Mouse (Mus musculus) hindbrain, embryonic 14.5 days (tissue): ENCODE measurements around the gene Rcl1. TPM values are rescaled to one million over a fixed set of nuclear protein-coding genes. Genes with fewer than 3 reads are reported as not detected.

Source experiments
- ATAC-seq: fragments of 200-750 bp; cut with Nextera tagmentation; 2 replicates; pipeline ENCODE4 v1.8.0; 2017; ENCODE audit warnings: moderate number of reproducible peaks, mild to moderate bottlenecking, moderate TSS enrichment, moderate library complexity; ENCODE audit not compliant: low FRiP score
- DNase-seq: peaks from one replicate; pipeline ENCODE4 v3.0.0-alpha.2; 2015; ENCODE audit warnings: low spot score
- H3K27ac ChIP-seq: fragments of 300-500 bp; sonication (generic); 2 replicates; pipeline ENCODE4 v1.5.1; 2014; ENCODE audit warnings: mild to moderate bottlenecking, moderate library complexity
- H3K27me3 ChIP-seq: fragments of 300-500 bp; sonication (generic); 2 replicates; pipeline ENCODE4 v1.6.1; 2014; ENCODE audit warnings: mild to moderate bottlenecking, low read length, mixed read lengths; ENCODE audit not compliant: control insufficient read depth, insufficient read depth
- H3K36me3 ChIP-seq: fragments of 300-500 bp; sonication (generic); replicated peaks from 2 replicates; pipeline ENCODE4 v1.6.1; 2014; ENCODE audit not compliant: control insufficient read depth, insufficient read depth
- H3K4me1 ChIP-seq: fragments of 300-500 bp; sonication (generic); replicated peaks from 2 replicates; pipeline ENCODE4 v1.6.1; 2014; ENCODE audit warnings: antibody characterized with exemption, low read length, mixed read lengths; ENCODE audit not compliant: control insufficient read depth, insufficient read depth
- H3K4me2 ChIP-seq: fragments of 300-500 bp; sonication (generic); replicated peaks from 2 replicates; pipeline ENCODE4 v1.6.1; 2014; ENCODE audit warnings: mild to moderate bottlenecking, moderate library complexity
- H3K4me3 ChIP-seq: fragments of 300-500 bp; sonication (generic); replicated peaks from 2 replicates; pipeline ENCODE4 v1.5.1; 2014; ENCODE audit warnings: mild to moderate bottlenecking, low read length
- H3K9ac ChIP-seq: fragments of 300-500 bp; sonication (generic); 2 replicates; pipeline ENCODE4 v1.6.1; 2014
- H3K9me3 ChIP-seq: fragments of 300-500 bp; sonication (generic); 2 replicates; pipeline ENCODE4 v1.6.1; 2016; ENCODE audit warnings: low read length; ENCODE audit not compliant: control insufficient read depth
- WGBS: fragments of 180-500 bp; shearing (Covaris S2); extraction: QIAGEN DNeasy Blood & Tissue Kit; methylation state at CpG from one replicate; pipeline ENCODE4 v1.1.7; 2014; 5-methylcytosine and 5-hydroxymethylcytosine counted together
- polyA plus RNA-seq: library from polyadenylated mRNA; unstranded; fragments of >200 nt; fragmentation: Nextera tagmentation; extraction: Ambion mirVana; gene quantifications from 2 replicates; pipeline ENCODE4 v1.2.1, GENCODE M21; 2014

The Rcl1 gene
- polyA plus RNA-seq, 1 experiment from 2014 or later: 30.8 TPM

DNA sequence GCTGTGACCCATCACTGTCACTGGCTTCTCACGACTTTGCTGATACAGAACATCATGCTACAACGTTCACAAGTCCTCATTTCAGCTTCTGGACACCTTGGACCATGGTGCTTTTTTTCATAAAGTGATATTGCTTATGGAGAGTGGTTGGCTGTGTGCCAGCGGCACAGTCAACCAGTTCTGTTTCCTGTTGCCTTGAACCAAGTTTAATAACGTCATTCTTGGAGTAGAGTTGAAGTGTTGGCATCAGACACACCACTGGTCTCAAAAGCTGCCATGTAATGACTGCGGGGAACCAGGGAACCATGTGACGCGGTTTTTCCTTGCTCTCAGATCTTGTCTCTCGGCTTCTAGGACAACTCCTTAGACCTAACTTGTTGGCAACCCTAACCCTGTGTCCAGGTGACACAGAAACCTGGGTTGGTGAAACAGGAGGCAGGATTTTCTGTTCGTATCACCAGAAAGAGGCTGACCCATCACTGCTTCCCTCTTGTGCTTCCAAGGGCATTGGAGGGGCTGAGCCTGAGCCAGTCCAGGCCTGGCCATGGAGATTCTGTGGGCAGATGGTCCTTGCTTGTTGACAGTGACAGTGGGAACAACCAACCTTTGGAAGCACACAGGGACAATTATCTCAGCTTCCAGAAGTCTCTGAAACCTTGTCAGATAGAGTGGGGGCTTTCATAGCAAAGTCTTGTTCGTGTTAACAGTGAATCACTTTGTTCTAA lies 37.5 kb downstream of the Rcl1 start:
- no peaks in the 10 kb centered on the region for H3K9me3 ChIP-seq
- no peak overlapping the region for H3K9ac ChIP-seq
- no peaks in the 10 kb centered on the region for H3K4me1 ChIP-seq
- peaks cover 25% of the 10 kb centered on the region for H3K36me3 ChIP-seq
- no peak overlapping the region for H3K4me3 ChIP-seq
- no peak overlapping the region for H3K27ac ChIP-seq
- no peak for ATAC-seq
- H3K4me2 ChIP-seq: no peak overlapping the region
- 93% methylated on average over 10 of the region's 10 CpGs for WGBS
- DNase-seq: no peak
- H3K27me3 ChIP-seq: no peaks in the 10 kb centered on the region

DNA sequence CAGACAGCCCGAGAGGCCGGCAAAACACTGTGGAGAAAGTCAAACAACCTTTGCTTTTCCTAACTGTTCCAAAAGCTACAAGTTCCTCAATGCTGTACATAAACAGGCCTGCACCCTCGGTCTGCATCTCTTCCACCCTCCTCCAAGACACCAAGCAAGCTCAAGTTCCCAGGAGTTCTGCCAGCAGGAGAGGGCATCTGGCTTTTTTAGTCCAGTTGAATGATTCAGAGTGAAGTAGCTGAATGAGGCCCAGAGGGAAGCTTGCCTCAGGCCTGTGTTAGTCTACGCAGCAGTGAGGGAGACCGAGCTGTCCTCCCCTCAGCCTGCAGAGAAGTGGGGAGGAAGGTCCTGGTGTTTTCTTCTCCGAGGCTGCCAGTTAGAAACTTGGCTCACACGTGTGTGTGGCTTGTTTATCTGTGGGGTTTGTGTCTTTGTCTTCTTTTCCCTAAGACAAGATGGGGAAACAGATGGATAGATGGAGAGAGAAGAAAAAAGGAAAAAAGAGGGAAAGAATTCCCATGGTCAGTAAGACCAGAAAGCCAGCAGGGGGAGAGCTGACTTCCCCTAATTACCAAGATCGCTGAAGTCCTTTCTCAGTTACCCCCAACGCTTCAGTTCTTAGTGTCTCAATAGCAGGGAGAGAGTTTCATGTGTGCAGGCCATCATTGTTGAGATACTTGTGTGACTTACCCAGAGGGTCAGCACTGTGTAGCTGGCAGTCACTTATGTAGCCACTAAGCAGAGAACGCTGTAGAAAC lies 38.7 kb downstream of the Rcl1 start:
- WGBS: 80% methylated on average over 10 of the region's 10 CpGs
- H3K9me3 ChIP-seq: no peaks in the 10 kb centered on the region
- DNase-seq (no peak), ATAC-seq (no peak)
- no peak overlapping the region for H3K9ac ChIP-seq
- no peak overlapping the region for H3K4me3 ChIP-seq
- peaks cover 28% of the 10 kb centered on the region for H3K36me3 ChIP-seq
- H3K4me2 ChIP-seq: no peak overlapping the region
- H3K27me3 ChIP-seq: no peaks in the 10 kb centered on the region
- H3K4me1 ChIP-seq: no peaks in the 10 kb centered on the region
- no peak overlapping the region for H3K27ac ChIP-seq

DNA sequence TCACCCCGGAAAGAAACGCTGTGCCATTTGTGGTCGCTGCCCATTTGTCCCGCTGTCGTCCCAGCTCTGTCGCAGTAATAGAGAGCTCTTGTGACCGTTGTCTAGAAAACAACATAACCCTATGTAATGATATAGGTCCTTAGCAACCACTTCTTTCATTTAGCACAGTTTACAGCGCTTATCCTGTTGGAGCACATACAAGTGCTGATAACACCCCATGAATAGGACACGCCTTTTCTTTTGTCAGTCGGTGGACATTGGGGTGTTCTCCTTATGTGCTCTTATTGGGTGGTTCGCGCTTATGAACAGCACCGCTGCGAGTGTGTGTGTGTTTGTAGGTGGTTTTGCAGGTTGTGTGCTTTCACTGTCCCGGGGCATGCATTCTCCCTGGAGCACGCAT lies 39.8 kb downstream of the Rcl1 start:
- Histone ChIP-seq H3K4me2 (no peak overlapping the region), H3K4me3 (no peak overlapping the region), H3K36me3 (peaks cover 22% of the 10 kb centered on the region), H3K4me1 (no peaks in the 10 kb centered on the region), H3K27ac (no peak overlapping the region), H3K9me3 (no peaks in the 10 kb centered on the region), H3K9ac (no peak overlapping the region), H3K27me3 (no peaks in the 10 kb centered on the region)
- DNase-seq (no peak), ATAC-seq (no peak)
- 91% methylated on average over 16 of the region's 16 CpGs for WGBS

DNA sequence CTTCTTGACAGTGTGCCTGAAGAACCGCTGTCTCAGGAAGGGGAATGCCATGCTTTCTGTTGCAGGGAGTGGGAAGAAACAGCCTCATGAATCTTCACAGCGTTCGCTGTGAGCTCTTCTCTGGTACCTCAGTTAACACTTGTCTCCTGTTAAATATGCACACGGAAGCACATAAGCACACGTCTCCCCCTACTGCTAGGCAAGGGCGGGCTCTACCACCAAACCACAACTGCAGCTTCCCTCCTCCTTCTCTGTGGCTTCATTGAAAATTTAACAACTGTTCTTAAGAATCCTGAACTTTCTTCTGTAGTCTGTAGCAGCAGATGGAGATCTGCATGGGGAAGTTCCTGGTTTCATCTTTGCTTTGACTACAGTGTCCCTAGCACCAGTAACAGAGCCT lies 41.1 kb downstream of the Rcl1 start:
- H3K9me3 ChIP-seq: no peaks in the 10 kb centered on the region

DNA sequence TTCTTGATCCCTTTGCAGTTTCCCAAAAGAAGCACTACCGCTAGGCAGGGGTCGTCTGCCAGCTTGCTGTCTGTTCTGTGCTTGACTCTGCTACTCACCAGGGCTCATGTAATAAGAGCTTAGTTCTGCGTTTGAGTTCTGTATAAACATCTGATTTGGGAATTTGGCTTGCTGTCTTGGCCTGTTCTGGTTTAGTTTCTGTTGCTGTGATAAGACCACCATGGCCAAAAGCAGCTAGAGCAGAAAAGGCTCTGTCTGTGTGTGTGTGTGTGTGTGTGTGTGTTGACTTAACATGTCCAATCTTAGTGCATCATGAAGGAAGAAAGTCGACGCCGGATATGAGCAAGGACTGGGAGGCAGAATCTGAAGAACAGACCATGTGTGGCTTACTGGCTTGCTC lies 44.2 kb downstream of the Rcl1 start:
- H3K27me3 ChIP-seq: no peaks in the 10 kb centered on the region
- H3K4me3 ChIP-seq: no peak overlapping the region
- WGBS: 94% methylated on average over 6 of the region's 6 CpGs
- no peak for DNase-seq
- H3K4me1 ChIP-seq: no peaks in the 10 kb centered on the region
- H3K36me3 ChIP-seq: peaks cover 16% of the 10 kb centered on the region
- H3K27ac ChIP-seq: no peak overlapping the region
- ATAC-seq: no peak
- H3K9me3 ChIP-seq: no peaks in the 10 kb centered on the region
- no peak overlapping the region for H3K9ac ChIP-seq
- H3K4me2 ChIP-seq: no peak overlapping the region

More for the DNA sequence above, 41.1 kb downstream of the Rcl1 start:
- Histone ChIP-seq H3K4me1 (no peaks in the 10 kb centered on the region), H3K27me3 (no peaks in the 10 kb centered on the region), H3K36me3 (peaks cover 16% of the 10 kb centered on the region), H3K4me3 (no peak overlapping the region), H3K27ac (no peak overlapping the region), H3K4me2 (no peak overlapping the region), H3K9ac (no peak overlapping the region)
- WGBS: 88% methylated on average over 6 of the region's 6 CpGs
- no peak for DNase-seq
- ATAC-seq: no peak

DNA sequence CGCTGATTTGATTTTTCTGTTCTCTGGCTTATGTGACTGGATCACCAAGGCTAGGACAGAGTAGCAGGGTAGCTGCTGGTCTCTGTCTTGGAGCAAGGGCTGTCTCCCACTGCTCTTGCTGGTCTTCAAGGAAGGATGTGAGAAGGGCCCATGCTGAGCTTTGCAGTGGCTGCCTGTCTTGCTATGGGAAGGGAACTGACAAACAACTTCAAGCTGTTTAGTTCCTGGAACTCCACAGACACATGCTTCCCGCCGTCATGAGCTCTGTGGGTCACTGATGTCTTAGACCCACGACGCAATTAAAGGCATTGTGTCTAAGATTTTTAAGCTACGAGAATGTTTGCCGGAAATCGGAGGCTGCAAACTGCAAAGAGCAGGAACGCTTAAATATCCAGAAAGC lies 45.6 kb downstream of the Rcl1 start:
- Histone ChIP-seq H3K27ac (no peak overlapping the region), H3K36me3 (peaks cover 16% of the 10 kb centered on the region), H3K27me3 (no peaks in the 10 kb centered on the region), H3K9me3 (no peaks in the 10 kb centered on the region), H3K9ac (no peak overlapping the region), H3K4me3 (no peak overlapping the region), H3K4me1 (no peaks in the 10 kb centered on the region), H3K4me2 (no peak overlapping the region)
- ATAC-seq (no peak), DNase-seq (no peak)
- WGBS: 80% methylated on average over 9 of the region's 9 CpGs

DNA sequence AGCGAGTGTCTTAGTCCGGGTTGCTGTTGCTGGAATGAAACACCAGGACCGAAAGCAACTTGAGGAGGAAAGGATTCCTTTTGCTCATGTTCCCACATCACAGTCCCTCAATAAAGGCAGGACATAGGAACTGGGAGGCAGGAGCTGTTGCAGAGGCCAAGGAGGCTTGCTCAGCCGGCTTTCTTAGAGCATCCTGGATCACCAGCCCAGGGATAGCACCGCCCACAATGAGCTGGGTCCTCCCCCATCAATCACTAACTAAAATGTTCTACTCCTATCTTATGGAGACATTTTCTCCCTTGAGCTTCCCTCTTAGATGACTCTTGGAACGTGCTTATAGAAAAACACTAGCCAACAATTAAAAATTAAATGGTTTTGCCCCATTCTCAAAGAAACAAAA lies 48.4 kb downstream of the Rcl1 start:
- ATAC-seq: no peak
- no peaks in the 10 kb centered on the region for H3K4me1 ChIP-seq
- H3K9me3 ChIP-seq: no peaks in the 10 kb centered on the region
- peaks cover under 1% of the 10 kb centered on the region for H3K36me3 ChIP-seq
- H3K27me3 ChIP-seq: no peaks in the 10 kb centered on the region
- H3K4me3 ChIP-seq: no peak overlapping the region
- no peak for DNase-seq
- no peak overlapping the region for H3K27ac ChIP-seq
- no peak overlapping the region for H3K9ac ChIP-seq
- 63% methylated on average over 6 of the region's 6 CpGs for WGBS
- H3K4me2 ChIP-seq: no peak overlapping the region

DNA sequence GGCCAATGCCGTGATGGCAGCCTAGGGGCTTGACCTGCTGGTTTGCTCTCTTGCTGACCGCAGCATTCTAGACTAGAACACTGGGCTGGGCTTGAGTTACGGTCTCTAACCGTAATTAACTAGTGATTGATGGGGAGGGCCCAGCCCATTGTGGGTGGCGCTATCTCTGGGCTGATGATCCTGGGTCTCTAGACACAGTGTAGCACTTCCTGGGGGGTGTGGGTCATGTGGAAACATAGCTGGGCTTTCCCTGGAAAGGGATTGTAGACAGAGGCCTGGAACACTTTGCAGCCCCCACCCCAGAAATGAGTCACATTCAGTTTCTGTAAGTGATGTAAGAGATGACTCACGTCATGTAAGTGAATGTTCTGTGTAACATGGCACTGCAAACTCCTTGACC lies 48.9 kb downstream of the Rcl1 start:
- Histone ChIP-seq H3K27ac (no peak overlapping the region), H3K9ac (no peak overlapping the region), H3K4me3 (no peak overlapping the region), H3K4me2 (no peak overlapping the region), H3K36me3 (no peaks in the 10 kb centered on the region), H3K4me1 (no peaks in the 10 kb centered on the region), H3K27me3 (no peaks in the 10 kb centered on the region), H3K9me3 (no peaks in the 10 kb centered on the region)
- 61% methylated on average over 6 of the region's 6 CpGs for WGBS
- DNase-seq (no peak), ATAC-seq (no peak)

DNA sequence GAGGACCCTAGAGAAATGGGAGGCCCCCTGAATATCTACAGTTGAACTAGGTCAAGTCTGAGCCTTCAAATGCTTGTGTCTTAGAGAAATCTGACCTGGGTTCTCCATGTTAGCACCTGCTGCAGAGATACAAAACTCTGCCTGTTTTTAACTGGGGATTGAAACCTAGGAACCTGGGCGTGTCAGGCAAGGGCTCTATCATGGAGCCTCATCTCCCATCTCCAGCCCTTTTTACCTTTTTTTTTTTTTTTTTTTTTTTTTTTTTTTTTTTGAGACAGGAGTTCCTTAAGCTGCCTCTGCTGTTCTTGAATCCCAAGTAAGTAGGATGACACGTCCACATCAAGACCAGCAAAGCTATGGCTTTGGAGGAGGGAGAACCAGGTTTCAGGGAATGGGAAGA lies 50.3 kb downstream of the Rcl1 start:
- Histone ChIP-seq H3K9me3 (no peaks in the 10 kb centered on the region), H3K4me2 (no peak overlapping the region), H3K27me3 (no peaks in the 10 kb centered on the region), H3K27ac (no peak overlapping the region), H3K36me3 (no peaks in the 10 kb centered on the region), H3K4me3 (no peak overlapping the region), H3K9ac (no peak overlapping the region), H3K4me1 (no peaks in the 10 kb centered on the region)
- ATAC-seq (no peak), DNase-seq (no peak)
- WGBS: 80% methylated on average over 2 of the region's 2 CpGs
